Mouse (Mus musculus) embryonic facial prominence, embryonic 14.5 days (tissue): ENCODE data around the gene Olfr105-ps. TPM values are rescaled to one million over a fixed set of nuclear protein-coding genes. Genes with fewer than 3 reads are reported as not detected.

Source experiments
- ATAC-seq: fragments of 200-750 bp; cut with Nextera tagmentation; 2 replicates; pipeline ENCODE4 v1.8.0; 2017; ENCODE audit warnings: low read depth, moderate number of reproducible peaks, moderate TSS enrichment
- DNase-seq: peaks from one replicate; pipeline ENCODE4 v3.0.0-alpha.2; 2015; ENCODE audit warnings: low spot score
- H3K27ac ChIP-seq: fragments of 300-500 bp; sonication (generic); replicated peaks from 2 replicates; pipeline ENCODE4 v1.5.1; 2014; ENCODE audit warnings: low read depth, mild to moderate bottlenecking, low read length, moderate library complexity
- H3K27me3 ChIP-seq: fragments of 300-500 bp; sonication (generic); replicated peaks from 2 replicates; pipeline ENCODE4 v1.6.1; 2014; ENCODE audit warnings: low read length; ENCODE audit not compliant: control insufficient read depth, insufficient read depth
- H3K36me3 ChIP-seq: fragments of 300-500 bp; sonication (generic); 2 replicates; pipeline ENCODE4 v1.6.1; 2014; ENCODE audit warnings: low read length, mixed read lengths; ENCODE audit not compliant: control insufficient read depth, insufficient read depth
- H3K4me1 ChIP-seq: fragments of 300-500 bp; sonication (generic); 2 replicates; pipeline ENCODE4 v1.6.1; 2014; ENCODE audit warnings: antibody characterized with exemption, low read length; ENCODE audit not compliant: control insufficient read depth, insufficient read depth
- H3K4me2 ChIP-seq: fragments of 300-500 bp; sonication (generic); 2 replicates; pipeline ENCODE4 v1.6.1; 2014; ENCODE audit warnings: low read depth, mild to moderate bottlenecking, low read length, moderate library complexity, mixed read lengths
- H3K4me3 ChIP-seq: fragments of 300-500 bp; sonication (generic); 2 replicates; pipeline ENCODE4 v1.5.1; 2014; ENCODE audit warnings: low read depth, mild to moderate bottlenecking, low read length
- H3K9ac ChIP-seq: fragments of 300-500 bp; sonication (generic); 2 replicates; pipeline ENCODE4 v1.6.1; 2014; ENCODE audit warnings: low read depth, mild to moderate bottlenecking, low read length, moderate library complexity, mixed read lengths
- H3K9me3 ChIP-seq: fragments of 300-500 bp; sonication (generic); 2 replicates; pipeline ENCODE4 v1.6.1; 2016; ENCODE audit warnings: low read length; ENCODE audit not compliant: control insufficient read depth
- WGBS: fragments of 180-500 bp; shearing (Covaris S2); extraction: QIAGEN DNeasy Blood & Tissue Kit; methylation state at CpG from one replicate; pipeline ENCODE4 v1.1.7; 2014; 5-methylcytosine and 5-hydroxymethylcytosine counted together
- polyA plus RNA-seq: library from polyadenylated mRNA; unstranded; fragments of >200 nt; fragmentation: Nextera tagmentation; extraction: Ambion mirVana; gene quantifications from 2 replicates; pipeline ENCODE4 v1.2.1, GENCODE M21; 2014

The Olfr105-ps gene
- not detected in 2 replicates for polyA plus RNA-seq

- Histone ChIP-seq H3K27me3 (no peaks in the 10 kb centered on the region), H3K4me2 (no peak within 1 kb of the TSS), H3K4me3 (no peak within 1 kb of the TSS), H3K9ac (no peak within 1 kb of the TSS), H3K9me3 (no peaks in the 10 kb centered on the region), H3K4me1 (no peaks in the 10 kb centered on the region), H3K36me3 (no peaks in the 10 kb centered on the region), H3K27ac (no peak within 1 kb of the TSS)
- ATAC-seq, result no peak
- no peak for DNase-seq
Measured at GRCm38 (mm10) chr17:37378733-37379132, at the start of gene Olfr105-ps. Olfr105-ps (plus strand) TSS chr17:37379033.

GRCm38 (mm10) chr17:37339598-37339997 lies 39.2 kb upstream of the Olfr105-ps start, which contains the start of gene Olfr103:
Olfr103 (minus strand) TSS chr17:37339698.
- no peak for ATAC-seq
- Histone ChIP-seq H3K9me3 (no peaks in the 10 kb centered on the region), H3K27me3 (no peaks in the 10 kb centered on the region), H3K4me3 (no peak within 1 kb of the TSS), H3K9ac (no peak within 1 kb of the TSS), H3K4me2 (no peak within 1 kb of the TSS), H3K4me1 (no peaks in the 10 kb centered on the region), H3K36me3 (no peaks in the 10 kb centered on the region), H3K27ac (no peak within 1 kb of the TSS)
- DNase-seq, result no peak
- WGBS, result 80% methylated on average over 2 of the region's 2 CpGs

- Histone ChIP-seq H3K4me2 (no peak within 1 kb of the TSS), H3K9ac (no peak within 1 kb of the TSS), H3K9me3 (0 out of 2 replicates have a peak, but pooled peaks cover 6% of the 10 kb centered on the region), H3K4me1 (no peaks in the 10 kb centered on the region), H3K27me3 (no peaks in the 10 kb centered on the region), H3K27ac (no peak within 1 kb of the TSS), H3K4me3 (no peak within 1 kb of the TSS), H3K36me3 (no peaks in the 10 kb centered on the region)
- no peak for DNase-seq
- ATAC-seq, result no peak
Measured at GRCm38 (mm10) chr17:37359282-37359681, 19.6 kb upstream of the Olfr105-ps start, which contains the start of gene Olfr104-ps. Olfr104-ps (plus strand) TSS chr17:37359582.

DNA sequence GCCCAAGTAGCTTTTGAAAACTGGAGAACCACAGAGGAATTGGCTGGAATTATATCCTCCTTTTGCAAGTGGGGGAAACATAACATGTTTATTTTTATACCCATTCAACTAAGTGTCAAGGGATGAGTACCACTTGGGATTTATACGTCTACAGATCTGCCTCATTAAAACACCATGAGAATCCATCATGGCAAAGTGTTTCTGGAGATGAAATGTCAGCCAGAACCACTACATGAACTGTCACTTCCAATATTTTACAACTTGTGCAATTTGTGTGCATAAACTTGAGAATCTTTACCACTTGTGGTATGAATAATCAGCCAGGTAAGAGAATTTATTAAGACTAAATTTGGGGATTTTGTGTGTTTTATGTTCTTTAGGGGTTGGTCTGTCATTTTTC lies 11.3 kb downstream of the Olfr105-ps start, which contains the start of gene Olfr106-ps:
TSS of gene Olfr106-ps (plus strand) at position 301 of the 400 bp plus-strand sequence.
- no peak for ATAC-seq
- no peaks in the 10 kb centered on the region for H3K9me3 ChIP-seq
- H3K4me1 ChIP-seq, result no peaks in the 10 kb centered on the region
- no peak for DNase-seq
- H3K4me3 ChIP-seq, result no peak within 1 kb of the TSS
- 70% methylated on average over 1 of the region's 1 CpGs for WGBS
- H3K27me3 ChIP-seq, result no peaks in the 10 kb centered on the region
- H3K36me3 ChIP-seq, result no peaks in the 10 kb centered on the region
- no peak within 1 kb of the TSS for H3K9ac ChIP-seq
- H3K27ac ChIP-seq, result no peak within 1 kb of the TSS
- H3K4me2 ChIP-seq, result no peak within 1 kb of the TSS

DNA sequence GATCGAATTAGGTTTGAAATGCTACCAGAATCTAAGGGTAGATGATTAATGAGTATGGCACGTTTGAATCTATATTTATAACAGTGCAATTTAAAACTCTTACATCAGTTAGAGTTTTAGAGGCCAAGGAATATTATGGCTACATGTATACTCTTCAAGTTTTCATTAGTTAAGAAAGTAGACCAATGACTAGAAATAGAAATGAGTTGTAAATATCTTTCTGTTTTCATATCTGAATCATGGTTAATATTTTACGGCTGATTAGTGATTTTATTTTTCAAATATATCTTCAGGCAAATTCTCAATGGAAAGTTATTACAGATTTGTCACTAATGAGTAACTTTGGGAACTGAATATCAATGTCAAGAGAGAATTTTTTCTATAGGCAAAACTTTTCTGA lies 20.1 kb downstream of the Olfr105-ps start, which contains the start of gene Olfr107:
TSS of gene Olfr107 (plus strand) at position 301 of the 400 bp plus-strand sequence.
- no peaks in the 10 kb centered on the region for H3K36me3 ChIP-seq
- H3K9me3 ChIP-seq, result no peaks in the 10 kb centered on the region
- 75% methylated on average over 3 of the region's 3 CpGs for WGBS
- DNase-seq (no peak), ATAC-seq (no peak)
- no peak within 1 kb of the TSS for H3K9ac ChIP-seq
- H3K4me3 ChIP-seq, result no peak within 1 kb of the TSS
- H3K27ac ChIP-seq, result no peak within 1 kb of the TSS
- H3K27me3 ChIP-seq, result no peaks in the 10 kb centered on the region
- no peak within 1 kb of the TSS for H3K4me2 ChIP-seq
- H3K4me1 ChIP-seq, result no peaks in the 10 kb centered on the region

GRCm38 (mm10) chr17:37413380-37413779 lies 34.5 kb downstream of the Olfr105-ps start:
- 0 out of 2 replicates have a peak, but pooled peaks cover 4% of the 10 kb centered on the region for H3K9me3 ChIP-seq
- H3K4me1 ChIP-seq, result no peaks in the 10 kb centered on the region
- no peaks in the 10 kb centered on the region for H3K36me3 ChIP-seq
- no peak overlapping the region for H3K27ac ChIP-seq
- ATAC-seq, result no peak
- no peak overlapping the region for H3K4me2 ChIP-seq
- DNase-seq, result no peak
- H3K4me3 ChIP-seq, result no peak overlapping the region
- no peaks in the 10 kb centered on the region for H3K27me3 ChIP-seq
- no peak overlapping the region for H3K9ac ChIP-seq

Other genes with a start within 250 kb of the Olfr105-ps start
- gene Olfr93, start 217.5 kb upstream of the Olfr105-ps start, polyA plus RNA-seq, result not detected in 2 replicates
- gene Ubd, start 185.1 kb upstream of the Olfr105-ps start, polyA plus RNA-seq, result 0.22 TPM in 1 of 2 replicates, not detected in the other
- 0.10 and 0.21 TPM in 2 replicates for gene Olfr94, start 178.0 kb upstream of the Olfr105-ps start, polyA plus RNA-seq
- gene Olfr95, start 165.9 kb upstream of the Olfr105-ps start, polyA plus RNA-seq, result not detected in 2 replicates
- 0.29 TPM in 1 of 2 replicates, not detected in the other for gene Olfr96, start 158.9 kb upstream of the Olfr105-ps start, polyA plus RNA-seq
- not detected in 2 replicates for gene Olfr97, start 141.7 kb upstream of the Olfr105-ps start, polyA plus RNA-seq
- not detected in 2 replicates for gene Olfr98, start 115.3 kb upstream of the Olfr105-ps start, polyA plus RNA-seq
- 1.5 and 2.1 TPM in 2 replicates for gene H2-M3, start 108.8 kb upstream of the Olfr105-ps start, polyA plus RNA-seq
- gene Olfr99, start 95.6 kb upstream of the Olfr105-ps start, polyA plus RNA-seq, result 0.25 TPM in 1 of 2 replicates, not detected in the other
- not detected in 2 replicates for gene Olfr101, start 74.7 kb upstream of the Olfr105-ps start, polyA plus RNA-seq
- not detected in 2 replicates for gene Olfr102, start 62.0 kb upstream of the Olfr105-ps start, polyA plus RNA-seq
- 0.18 TPM in 1 of 2 replicates, not detected in the other for gene Olfr103, start 39.3 kb upstream of the Olfr105-ps start, polyA plus RNA-seq
- 0.08 TPM in 1 of 2 replicates, not detected in the other for gene Olfr104-ps, start 19.5 kb upstream of the Olfr105-ps start, polyA plus RNA-seq
- not detected in 2 replicates for gene Olfr106-ps, start 11.4 kb downstream of the Olfr105-ps start, polyA plus RNA-seq
- not detected in 2 replicates for gene Olfr107, start 20.2 kb downstream of the Olfr105-ps start, polyA plus RNA-seq
- gene Olfr108, start 66.4 kb downstream of the Olfr105-ps start, polyA plus RNA-seq, result not detected in 2 replicates
- not detected in 2 replicates for gene Olfr109, start 79.9 kb downstream of the Olfr105-ps start, polyA plus RNA-seq
- not detected in 2 replicates for gene H2-M2, start 104.5 kb downstream of the Olfr105-ps start, polyA plus RNA-seq
- 0.12 TPM in 1 of 2 replicates, not detected in the other for gene Olfr110, start 113.4 kb downstream of the Olfr105-ps start, polyA plus RNA-seq
- not detected in 2 replicates for gene Olfr111, start 129.0 kb downstream of the Olfr105-ps start, polyA plus RNA-seq
- not detected in 2 replicates for gene Olfr112, start 190.4 kb downstream of the Olfr105-ps start, polyA plus RNA-seq
- not detected in 2 replicates for gene Olfr113, start 198.6 kb downstream of the Olfr105-ps start, polyA plus RNA-seq
- gene Olfr114, start 213.7 kb downstream of the Olfr105-ps start, polyA plus RNA-seq, result not detected in 2 replicates
- gene Olfr115, start 248.1 kb downstream of the Olfr105-ps start, polyA plus RNA-seq, result not detected in 2 replicates
- gene Olfr116, start 248.2 kb downstream of the Olfr105-ps start, polyA plus RNA-seq, result not detected in 2 replicates